In the genomic region with DNA sequence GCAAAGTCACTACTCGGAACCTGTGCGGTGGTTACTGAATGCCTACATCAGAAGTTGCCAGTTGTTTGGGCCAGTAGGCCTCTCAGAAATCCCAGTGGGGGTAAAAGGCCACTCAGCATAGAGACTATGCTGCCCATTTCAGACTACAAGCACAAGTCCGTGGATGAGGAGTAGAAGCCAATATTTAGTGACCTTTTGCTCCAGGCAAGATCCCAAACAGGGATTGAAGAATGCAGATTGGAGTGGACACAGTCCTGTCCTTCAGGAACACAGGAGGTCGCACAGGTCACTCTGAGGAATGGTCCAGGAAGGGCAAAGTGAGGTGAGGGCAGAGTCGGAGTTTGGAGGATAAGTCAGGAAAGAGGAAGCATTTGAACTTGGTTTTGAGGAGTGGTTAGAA, we compare ENCODE assay signal across 34 mouse cellular contexts. TPM values are rescaled to one million over a fixed set of nuclear protein-coding genes. Genes with fewer than 3 reads are reported as not detected.
A peak's percentile ranks its signal among the peaks of the same experiment; 100 is the strongest.
DNase-seq lines count a peak whose midpoint lies in the region; ATAC-seq and TF ChIP-seq lines count a peak whose summit lies in the region.
"Had no signal": no experiment of that assay in that cellular context is flagged by ENCODE, and none has a peak within 500 bp of the region (broad histone marks: within the 10 kb centered on the region; RNA-seq: fewer than 3 reads in every experiment).

No protein-coding gene starts in this region.

- ATAC-seq in midbrain, embryonic 11.5 days (ENCODE audit: low FRiP score): no peak
- no peak for ATAC-seq in midbrain, embryonic 15.5 days (replicated peaks)

- H3K4me3 ChIP-seq in kidney, adult 2 months (ENCODE audit: insufficient read depth, low read depth, low read length): no peak overlapping the region
- no peak overlapping the region for H3K4me3 ChIP-seq in midbrain, embryonic 11.5 days (ENCODE audit: low read depth, low read length)
- H3K4me3 ChIP-seq in midbrain, embryonic 15.5 days: no peak overlapping the region
- H3K4me3 ChIP-seq: erythroblast, embryonic 14.5 days; forebrain, embryonic 12.5 days; hindbrain, embryonic 10.5 days; hindbrain, embryonic 15.5 days; liver, embryonic 13.5 days; midbrain, embryonic 10.5 days; neural tube, embryonic 13.5 days; stomach, embryonic 15.5 days had no signal

- no peaks in the 10 kb centered on the region for H3K36me3 ChIP-seq in kidney, adult 2 months (ENCODE audit: control insufficient read depth, insufficient read depth, low read length)
- H3K36me3 ChIP-seq in midbrain, embryonic 11.5 days (ENCODE audit: control insufficient read depth, insufficient read depth, low read length): no peaks in the 10 kb centered on the region
- H3K36me3 ChIP-seq in midbrain, embryonic 15.5 days (replicated peaks): no peaks in the 10 kb centered on the region
- H3K36me3 ChIP-seq: forebrain, embryonic 12.5 days; G1E; hindbrain, embryonic 10.5 days; hindbrain, embryonic 15.5 days; liver, embryonic 13.5 days; midbrain, embryonic 10.5 days; neural tube, embryonic 13.5 days; stomach, embryonic 15.5 days had no signal

- no peak overlapping the region for H3K9ac ChIP-seq in midbrain, embryonic 11.5 days (ENCODE audit: low read length)
- no peak overlapping the region for H3K9ac ChIP-seq in midbrain, embryonic 15.5 days
- H3K9ac ChIP-seq: forebrain, embryonic 12.5 days; hindbrain, embryonic 15.5 days; liver, embryonic 13.5 days; lung, embryonic 14.5 days; neural tube, embryonic 13.5 days; stomach, embryonic 15.5 days had no signal

- intact Hi-C loops in left cerebral cortex, postnatal 14 days (cut with DNase I): no loop called here

- peak; percentile 41 for DNase-seq in adrenal gland, postnatal 10 days
- DNase-seq in adrenal gland, postnatal 25 days: no peak
- DNase-seq in kidney, adult 2 months: peak; percentile 65
- no peak for DNase-seq in kidney, postnatal 14 days
- DNase-seq in midbrain, embryonic 11.5 days (ENCODE audit: low spot score, missing footprints): peak; percentile 49
- no peak for DNase-seq in left cerebral cortex, postnatal 14 days (ENCODE audit: low spot score in 2 of 2)
- no peak for DNase-seq in testis, postnatal 10 days (ENCODE audit: low spot score)
- DNase-seq: cerebellum, adult 2 months; cerebellum, postnatal 14 days; gastrocnemius, postnatal 10 days; heart, postnatal 14 days; liver, embryonic 13.5 days; lung, embryonic 14.5 days; lung, postnatal 14 days; thymus, postnatal 14 days had no signal

- no peak overlapping the region for H3K27ac ChIP-seq in kidney, adult 2 months (ENCODE audit: insufficient read depth, low read depth, low read length)
- no peak overlapping the region for H3K27ac ChIP-seq in midbrain, embryonic 11.5 days (ENCODE audit: low read depth, low read length)
- H3K27ac ChIP-seq in midbrain, embryonic 15.5 days: no peak overlapping the region
- H3K27ac ChIP-seq: forebrain, embryonic 12.5 days; hindbrain, embryonic 10.5 days; hindbrain, embryonic 15.5 days; kidney, postnatal 0 days; liver, embryonic 13.5 days; midbrain, embryonic 10.5 days; neural tube, embryonic 13.5 days; stomach, embryonic 15.5 days had no signal

- no peaks in the 10 kb centered on the region for H3K27me3 ChIP-seq in kidney, adult 2 months (replicated peaks; ENCODE audit: control insufficient read depth, insufficient read depth, low read length)
- no peaks in the 10 kb centered on the region for H3K27me3 ChIP-seq in midbrain, embryonic 11.5 days (ENCODE audit: control insufficient read depth, insufficient read depth, low read length)
- H3K27me3 ChIP-seq in midbrain, embryonic 15.5 days (replicated peaks): no peaks in the 10 kb centered on the region
- H3K27me3 ChIP-seq: hindbrain, embryonic 15.5 days; liver, embryonic 13.5 days; neural tube, embryonic 13.5 days; stomach, embryonic 15.5 days had no signal

- 57% methylated on average over 5 of the region's 5 CpGs for WGBS in kidney, adult 2 months
- 87% methylated on average over 5 of the region's 5 CpGs for WGBS in midbrain, embryonic 11.5 days
- 87% methylated on average over 5 of the region's 5 CpGs for WGBS in midbrain, embryonic 15.5 days

- H3K4me1 ChIP-seq in kidney, adult 2 months (ENCODE audit: control insufficient read depth, insufficient read depth, low read length): peaks cover 10% of the 10 kb centered on the region; the same call in 1 of the 2 replicates
- no peaks in the 10 kb centered on the region for H3K4me1 ChIP-seq in midbrain, embryonic 11.5 days (ENCODE audit: control insufficient read depth, insufficient read depth, low read length)
- no peaks in the 10 kb centered on the region for H3K4me1 ChIP-seq in midbrain, embryonic 15.5 days
- H3K4me1 ChIP-seq: forebrain, embryonic 12.5 days; hindbrain, embryonic 15.5 days; neural tube, embryonic 13.5 days; stomach, embryonic 15.5 days had no signal

- H3K4me2 ChIP-seq in midbrain, embryonic 11.5 days: no peak overlapping the region
- H3K4me2 ChIP-seq in midbrain, embryonic 15.5 days: no peak overlapping the region
- H3K4me2 ChIP-seq: forebrain, embryonic 12.5 days; hindbrain, embryonic 15.5 days; liver, embryonic 13.5 days; lung, embryonic 14.5 days; neural tube, embryonic 13.5 days; stomach, embryonic 15.5 days had no signal

- no peak for TF ChIP-seq CTCF in kidney, adult 2 months (conservative IDR thresholded peaks at IDR 0.05; ENCODE audit: insufficient read depth, insufficient read length, low read depth, low read length)

- TF ChIP-seq POLR2A in kidney, adult 2 months (IDR thresholded peaks at IDR 0.05; ENCODE audit: low read depth, low read length): no peak

- H3K9me3 ChIP-seq in midbrain, embryonic 11.5 days (ENCODE audit: control insufficient read depth, low read length): no peaks in the 10 kb centered on the region
- H3K9me3 ChIP-seq in midbrain, embryonic 15.5 days: no peaks in the 10 kb centered on the region
- H3K9me3 ChIP-seq: forebrain, embryonic 12.5 days; G1E; hindbrain, embryonic 10.5 days; hindbrain, embryonic 15.5 days; liver, embryonic 13.5 days; midbrain, embryonic 10.5 days; neural tube, embryonic 13.5 days; stomach, embryonic 15.5 days had no signal

RNA-seq across cellular contexts. Expression of a gene that starts 23.2 kb away (rescaled TPM):
- total RNA-seq in adrenal gland, postnatal 10 days (2021): not detected
- not detected in 2 replicates for total RNA-seq in adrenal gland, postnatal 25 days (2021)
- not detected in 2 replicates for polyA plus RNA-seq in kidney, adult 2 months (2012; rRNA removed)
- polyA plus RNA-seq in midbrain, embryonic 11.5 days (2014; fragmentation: Nextera tagmentation; extraction: Ambion mirVana): not detected in 2 replicates
- not detected in 2 replicates for polyA plus RNA-seq in midbrain, embryonic 15.5 days (2015; fragmentation: Nextera tagmentation; extraction: Ambion mirVana)
- not detected for total RNA-seq in left cerebral cortex, postnatal 14 days (2021)
- total RNA-seq: gastrocnemius, postnatal 10 days; granulocyte monocyte progenitor cell, adult 5-6 weeks; heart, postnatal 14 days; left cerebral cortex, postnatal 10 days; midbrain, postnatal 0 days had no signal
- polyA plus RNA-seq: cerebellum, adult 2 months; cortical plate, adult 2 months; embryonic facial prominence, embryonic 14.5 days; erythroblast, embryonic 14.5 days; forebrain, embryonic 12.5 days; G1E; heart, embryonic 14.5 days; hindbrain, embryonic 10.5 days; hindbrain, embryonic 15.5 days; intestine, embryonic 14.5 days; kidney, postnatal 0 days; limb, embryonic 11.5 days; liver, embryonic 13.5 days; lung, embryonic 14.5 days; midbrain, embryonic 10.5 days; midbrain, postnatal 0 days; neural tube, embryonic 13.5 days; stomach, embryonic 15.5 days; urinary bladder, adult 2 months had no signal

RNA-seq across cellular contexts. Expression of a gene that starts 29.6 kb away (rescaled TPM):
- 10 to 100 TPM; 20.6 to 23.0 TPM for total RNA-seq in adrenal gland, postnatal 10 days (2021)
- 9.1 and 10.0 TPM in 2 replicates for total RNA-seq in adrenal gland, postnatal 25 days (2021)
- 16.8 and 17.4 TPM in 2 replicates for polyA plus RNA-seq in kidney, adult 2 months (2012; rRNA removed)
- 4.2 and 4.8 TPM in 2 replicates for polyA plus RNA-seq in midbrain, embryonic 11.5 days (2014; fragmentation: Nextera tagmentation; extraction: Ambion mirVana)
- 7.3 and 9.1 TPM in 2 replicates for polyA plus RNA-seq in midbrain, embryonic 15.5 days (2015; fragmentation: Nextera tagmentation; extraction: Ambion mirVana)
- total RNA-seq in left cerebral cortex, postnatal 14 days (2021): 10 to 100 TPM; 42.8 to 47.9 TPM
- total RNA-seq: G1E had no signal
- polyA plus RNA-seq: erythroblast, embryonic 14.5 days; G1E had no signal

Comparison
In these comparisons a context has a peak if more than half of its experiments do, and no peak if none do; other contexts are left out.
1. DNase-seq: peak in adrenal gland, postnatal 10 days (single experiment), kidney, adult 2 months (single experiment) and midbrain, embryonic 11.5 days (single experiment); none in adrenal gland, postnatal 25 days (single experiment), kidney, postnatal 14 days (single experiment), left cerebral cortex, postnatal 14 days (0 of 2) and testis, postnatal 10 days (single experiment).